Mouse (Mus musculus) c-Kit-positive CD71-positive TER-119-positive erythroid progenitor cells, embryonic 14.5 days (primary cell): Measurements from ENCODE around the gene Isyna1.
A peak's percentile ranks its signal among the peaks of the same experiment; 100 is the strongest.

ENCODE experiments used
- DNase-seq: peaks from one replicate; pipeline ENCODE4 v3.0.0-alpha.2; 2013; ENCODE audit warnings: low spot score

The Isyna1 gene

GRCm38 (mm10) chr8:70628986-70629490 is 34.9 kb downstream of the Isyna1 start:
- DNase-seq = no peak

- DNase-seq = peak; percentile 83
Observed at GRCm38 (mm10) chr8:70629574-70630531, 35.7 kb downstream of the Isyna1 start.

- peak; percentile 45 for DNase-seq
Observed at GRCm38 (mm10) chr8:70630532-70631381, 36.6 kb downstream of the Isyna1 start.

- DNase-seq = no peak
Observed at GRCm38 (mm10) chr8:70631436-70631835, 37.3 kb downstream of the Isyna1 start.

GRCm38 (mm10) chr8:70632346-70632892 is 38.2 kb downstream of the Isyna1 start, which contains the start of gene Gdf15:
Gdf15 (minus strand) TSS chr8:70632456.
- DNase-seq = no peak

GRCm38 (mm10) chr8:70634066-70634465 is 39.9 kb downstream of the Isyna1 start:
- no peak for DNase-seq

- DNase-seq = no peak
Observed at GRCm38 (mm10) chr8:70635527-70635926, 41.4 kb downstream of the Isyna1 start.

- DNase-seq = no peak
Observed at GRCm38 (mm10) chr8:70636838-70637237, 42.7 kb downstream of the Isyna1 start.

GRCm38 (mm10) chr8:70638752-70639151 is 44.6 kb downstream of the Isyna1 start:
- DNase-seq = no peak

GRCm38 (mm10) chr8:70643019-70643418 is 48.8 kb downstream of the Isyna1 start:
- no peak for DNase-seq

GRCm38 (mm10) chr8:70644065-70644464 is 49.9 kb downstream of the Isyna1 start:
- DNase-seq = peak; percentile 37

GRCm38 (mm10) chr8:70645501-70646224 is 51.5 kb downstream of the Isyna1 start:
- DNase-seq = no peak

- DNase-seq = no peak
Observed at GRCm38 (mm10) chr8:70646369-70646768, 52.2 kb downstream of the Isyna1 start.

GRCm38 (mm10) chr8:70646775-70647174 is 52.6 kb downstream of the Isyna1 start:
- no peak for DNase-seq
